Mouse (Mus musculus) hematopoietic stem cell, adult 5-6 weeks (primary cell): ENCODE measurements at regions not wholly inside any gene's neighbourhood (a gene's known extent, or its start where the extent isn't known, plus 50 kb on each side); places are given as distances from the start of the nearest gene placed in this dataset.
"Not testable (repeated sequence)": the region's sequence is repeated elsewhere in the genome, so short reads cannot be mapped to it uniquely, and the experiment has no call there.

Experiments used
- ATAC-seq, 2 experiments: fragments of 125-278 bp in 1 of 2; replicated peaks in 1 of 2; 2 replicates each; pipeline ENCODE4 v1.8.0; 2016 to 2017; ENCODE audit warnings: inconsistent platforms in 2 of 2, mild to moderate bottlenecking in 2 of 2, moderate number of reproducible peaks in 2 of 2, low read depth in 1 of 2, moderate TSS enrichment in 1 of 2; ENCODE audit not compliant: low FRiP score in 2 of 2, poor library complexity in 2 of 2, severe bottlenecking in 2 of 2, insufficient read depth in 1 of 2, low TSS enrichment in 1 of 2

- no peak for ATAC-seq
Observed at GRCm38 (mm10) chr16:15115386-15115785, 201.9 kb upstream of the Gm21897 start.

- no peak for ATAC-seq
Observed at GRCm38 (mm10) chr16:15119799-15120198, 197.5 kb upstream of the Gm21897 start.

- ATAC-seq: no peak
Observed at GRCm38 (mm10) chr16:15128996-15129395, 188.3 kb upstream of the Gm21897 start.

- ATAC-seq: no peak
Observed at GRCm38 (mm10) chr16:15129806-15130205, 187.5 kb upstream of the Gm21897 start.

- no peak for ATAC-seq
Observed at GRCm38 (mm10) chr16:15157852-15158251, 159.4 kb upstream of the Gm21897 start.

- ATAC-seq: no peak
Observed at GRCm38 (mm10) chr16:15175516-15175915, 141.7 kb upstream of the Gm21897 start.

GRCm38 (mm10) chr16:15185714-15186113 is 131.5 kb upstream of the Gm21897 start:
- no peak for ATAC-seq

- ATAC-seq: no peak
Observed at GRCm38 (mm10) chr16:15194926-15195711, 122.1 kb upstream of the Gm21897 start.

GRCm38 (mm10) chr16:15195931-15196330 is 121.3 kb upstream of the Gm21897 start:
- not testable (repeated sequence) for ATAC-seq

- no peak for ATAC-seq
Observed at GRCm38 (mm10) chr16:15196855-15197254, 120.4 kb upstream of the Gm21897 start.

- no peak for ATAC-seq
Observed at GRCm38 (mm10) chr16:15215921-15216320, 101.3 kb upstream of the Gm21897 start.

- no peak for ATAC-seq
Observed at GRCm38 (mm10) chr16:15220961-15221547, 96.2 kb upstream of the Gm21897 start.

GRCm38 (mm10) chr16:15237836-15238235 is 79.4 kb upstream of the Gm21897 start:
- no peak for ATAC-seq

- no peak for ATAC-seq
Observed at GRCm38 (mm10) chr16:15238449-15238848, 78.8 kb upstream of the Gm21897 start.

- no peak for ATAC-seq
Observed at GRCm38 (mm10) chr16:15250186-15250585, 67.1 kb upstream of the Gm21897 start.

GRCm38 (mm10) chr16:15251686-15252085 is 65.6 kb upstream of the Gm21897 start:
- no peak for ATAC-seq

GRCm38 (mm10) chr16:15252666-15253347 is 64.5 kb upstream of the Gm21897 start:
- no peak for ATAC-seq

GRCm38 (mm10) chr16:15253348-15253693 is 63.9 kb upstream of the Gm21897 start:
- ATAC-seq: no peak
